Mouse (Mus musculus): Measurements from ENCODE around the gene Cgrrf1. TPM values are rescaled to one million over a fixed set of nuclear protein-coding genes. Genes with fewer than 3 reads are reported as not detected.
A peak's percentile ranks its signal among the peaks of the same experiment; 100 is the strongest.

Cgrrf1 gene
- total and polyA plus RNA-seq, 2 experiments: 27.8 to 63.8 TPM

- H3K27ac ChIP-seq (replicated peaks; ENCODE audit: insufficient read depth, low read depth, low read length): no peak overlapping the region
- no peaks in the 10 kb centered on the region for H3K36me3 ChIP-seq (ENCODE audit: control insufficient read depth, insufficient read depth, low read length)
- no peak for TF ChIP-seq POLR2A (IDR thresholded peaks at IDR 0.05; ENCODE audit: extremely low read depth, insufficient read depth, low read length)
- no peak for TF ChIP-seq CTCF (IDR thresholded peaks at IDR 0.05; ENCODE audit: low read depth, low read length)
- WGBS: 34% methylated on average over 7 of the region's 7 CpGs
- H3K4me1 ChIP-seq (ENCODE audit: control insufficient read depth, insufficient read depth, low read length): peaks cover 4% of the 10 kb centered on the region
- no peaks in the 10 kb centered on the region for H3K27me3 ChIP-seq (ENCODE audit: control insufficient read depth, insufficient read depth, low read length)
- H3K4me3 ChIP-seq (ENCODE audit: insufficient read depth, low read depth, low read length): no peak overlapping the region
- DNase-seq (ENCODE audit: extremely low read depth, low read depth, low spot score): no peak
- no peaks in the 10 kb centered on the region for H3K79me2 ChIP-seq (ENCODE audit: control insufficient read depth, insufficient read depth, low read length)
- H3K9ac ChIP-seq (ENCODE audit: low read depth, low read length): no peak overlapping the region
Measured at GRCm38 (mm10) chr14:46885429-46885755, 53.5 kb downstream of the Cgrrf1 start.

GRCm38 (mm10) chr14:46885891-46886301 is 54.0 kb downstream of the Cgrrf1 start:
- no peak for TF ChIP-seq POLR2A (IDR thresholded peaks at IDR 0.05; ENCODE audit: extremely low read depth, insufficient read depth, low read length)
- TF ChIP-seq CTCF (IDR thresholded peaks at IDR 0.05; ENCODE audit: low read depth, low read length): no peak
- Histone ChIP-seq H3K79me2 (ENCODE audit: control insufficient read depth, insufficient read depth, low read length) (no peaks in the 10 kb centered on the region), H3K27ac (replicated peaks; ENCODE audit: insufficient read depth, low read depth, low read length) (no peak overlapping the region), H3K36me3 (ENCODE audit: control insufficient read depth, insufficient read depth, low read length) (no peaks in the 10 kb centered on the region), H3K9ac (ENCODE audit: low read depth, low read length) (no peak overlapping the region), H3K4me1 (ENCODE audit: control insufficient read depth, insufficient read depth, low read length) (peaks cover 3% of the 10 kb centered on the region; the same call in 1 of the 2 replicates), H3K4me3 (ENCODE audit: insufficient read depth, low read depth, low read length) (no peak overlapping the region), H3K27me3 (ENCODE audit: control insufficient read depth, insufficient read depth, low read length) (no peaks in the 10 kb centered on the region)
- WGBS: 64% methylated on average over 5 of the region's 5 CpGs
- peak; percentile 30 for DNase-seq (ENCODE audit: extremely low read depth, low read depth, low spot score)

DNA sequence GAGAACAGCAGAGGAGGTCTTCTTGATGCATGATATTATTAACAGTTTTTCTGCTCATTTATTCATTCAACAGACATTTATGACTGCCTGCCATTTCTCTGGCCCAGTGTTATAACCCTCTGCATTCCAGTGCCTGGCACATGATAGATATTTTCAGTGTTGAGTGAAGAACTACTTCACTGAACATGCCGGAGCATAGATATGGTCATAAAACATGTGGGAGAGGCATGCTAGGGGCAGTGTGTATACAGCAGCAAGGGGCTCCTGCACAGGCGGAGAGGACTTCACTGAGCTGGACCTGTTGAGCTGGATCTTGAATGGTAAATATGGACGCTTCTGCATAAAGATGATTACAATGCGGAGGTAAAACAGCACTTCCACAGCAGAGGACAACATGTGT is 57.2 kb downstream of the Cgrrf1 start:
- Histone ChIP-seq H3K27ac (replicated peaks; ENCODE audit: insufficient read depth, low read depth, low read length) (no peak overlapping the region), H3K27me3 (ENCODE audit: control insufficient read depth, insufficient read depth, low read length) (no peaks in the 10 kb centered on the region), H3K79me2 (ENCODE audit: control insufficient read depth, insufficient read depth, low read length) (peaks cover 3% of the 10 kb centered on the region; the same call in 1 of the 2 replicates), H3K4me3 (ENCODE audit: insufficient read depth, low read depth, low read length) (no peak overlapping the region), H3K9ac (ENCODE audit: low read depth, low read length) (no peak overlapping the region), H3K36me3 (ENCODE audit: control insufficient read depth, insufficient read depth, low read length) (no peaks in the 10 kb centered on the region), H3K4me1 (ENCODE audit: control insufficient read depth, insufficient read depth, low read length) (no peaks in the 10 kb centered on the region; the same call in 1 of the 2 replicates)
- WGBS: 92% methylated on average over 4 of the region's 4 CpGs
- TF ChIP-seq POLR2A (IDR thresholded peaks at IDR 0.05; ENCODE audit: extremely low read depth, insufficient read depth, low read length): no peak
- no peak for TF ChIP-seq CTCF (IDR thresholded peaks at IDR 0.05; ENCODE audit: low read depth, low read length)
- no peak for DNase-seq (ENCODE audit: extremely low read depth, low read depth, low spot score)

GRCm38 (mm10) chr14:46893961-46894360 is 62.0 kb downstream of the Cgrrf1 start:
- Histone ChIP-seq H3K27me3 (ENCODE audit: control insufficient read depth, insufficient read depth, low read length) (no peaks in the 10 kb centered on the region), H3K9ac (ENCODE audit: low read depth, low read length) (no peak overlapping the region), H3K79me2 (ENCODE audit: control insufficient read depth, insufficient read depth, low read length) (peaks cover 3% of the 10 kb centered on the region; the same call in 1 of the 2 replicates), H3K36me3 (ENCODE audit: control insufficient read depth, insufficient read depth, low read length) (no peaks in the 10 kb centered on the region), H3K4me1 (ENCODE audit: control insufficient read depth, insufficient read depth, low read length) (no peaks in the 10 kb centered on the region; the same call in 1 of the 2 replicates), H3K27ac (replicated peaks; ENCODE audit: insufficient read depth, low read depth, low read length) (no peak overlapping the region), H3K4me3 (ENCODE audit: insufficient read depth, low read depth, low read length) (no peak overlapping the region)
- DNase-seq (ENCODE audit: extremely low read depth, low read depth, low spot score): no peak
- WGBS: 93% methylated on average over 10 of the region's 10 CpGs
- TF ChIP-seq POLR2A (IDR thresholded peaks at IDR 0.05; ENCODE audit: extremely low read depth, insufficient read depth, low read length) (no peak), CTCF (IDR thresholded peaks at IDR 0.05; ENCODE audit: low read depth, low read length) (no peak)

DNA sequence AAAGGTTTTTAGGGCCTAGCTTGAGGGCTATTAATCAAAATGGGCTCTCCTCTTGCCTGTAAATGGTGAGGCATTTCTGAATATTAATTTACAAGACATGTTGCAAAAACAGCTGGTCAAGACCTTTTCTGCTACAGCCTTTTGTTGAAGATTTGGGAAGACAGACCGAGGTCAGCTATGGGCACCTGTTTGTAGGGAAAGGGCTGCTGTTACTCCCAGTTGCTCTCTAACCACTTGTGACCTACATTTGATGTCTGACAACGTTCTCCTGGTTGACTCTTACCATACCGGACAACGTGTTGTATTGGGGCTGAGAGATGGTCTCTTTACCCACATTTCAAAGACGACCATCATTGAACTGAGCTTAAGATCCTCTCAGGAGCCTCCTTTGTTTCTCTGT is 66.0 kb downstream of the Cgrrf1 start:
- H3K9ac ChIP-seq (ENCODE audit: low read depth, low read length): no peak overlapping the region
- no peaks in the 10 kb centered on the region for H3K27me3 ChIP-seq (ENCODE audit: control insufficient read depth, insufficient read depth, low read length)
- WGBS: 89% methylated on average over 5 of the region's 5 CpGs
- H3K79me2 ChIP-seq (ENCODE audit: control insufficient read depth, insufficient read depth, low read length): peaks cover 2% of the 10 kb centered on the region; the same call in 1 of the 2 replicates
- H3K36me3 ChIP-seq (ENCODE audit: control insufficient read depth, insufficient read depth, low read length): no peaks in the 10 kb centered on the region
- no peaks in the 10 kb centered on the region; the same call in 1 of the 2 replicates for H3K4me1 ChIP-seq (ENCODE audit: control insufficient read depth, insufficient read depth, low read length)
- no peak overlapping the region for H3K4me3 ChIP-seq (ENCODE audit: insufficient read depth, low read depth, low read length)
- DNase-seq (ENCODE audit: extremely low read depth, low read depth, low spot score): no peak
- TF ChIP-seq CTCF (IDR thresholded peaks at IDR 0.05; ENCODE audit: low read depth, low read length): no peak
- TF ChIP-seq POLR2A (IDR thresholded peaks at IDR 0.05; ENCODE audit: extremely low read depth, insufficient read depth, low read length): no peak
- H3K27ac ChIP-seq (replicated peaks; ENCODE audit: insufficient read depth, low read depth, low read length): no peak overlapping the region

DNA sequence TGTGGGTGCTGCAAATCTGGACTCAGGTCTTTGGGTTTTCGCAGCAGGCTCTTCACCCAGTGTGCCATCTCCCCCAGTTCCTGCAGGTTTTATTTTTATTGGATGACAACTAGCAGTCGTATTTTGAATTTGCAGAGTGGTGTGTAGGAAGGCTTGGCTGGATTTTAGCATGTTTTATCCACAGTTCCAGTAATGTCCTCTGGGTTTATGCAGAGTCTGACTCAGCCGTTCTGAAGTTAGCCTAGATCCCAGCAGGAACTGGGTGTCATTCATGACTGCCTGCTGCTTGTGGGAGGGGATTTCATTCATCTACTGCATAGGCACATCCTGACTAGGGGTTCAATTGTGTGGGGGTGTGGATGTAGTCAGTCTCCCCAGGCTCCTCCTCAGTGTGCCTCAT is 66.7 kb downstream of the Cgrrf1 start:
- Histone ChIP-seq H3K79me2 (ENCODE audit: control insufficient read depth, insufficient read depth, low read length) (peaks cover 2% of the 10 kb centered on the region; the same call in 1 of the 2 replicates), H3K9ac (ENCODE audit: low read depth, low read length) (no peak overlapping the region), H3K27ac (replicated peaks; ENCODE audit: insufficient read depth, low read depth, low read length) (no peak overlapping the region), H3K4me3 (ENCODE audit: insufficient read depth, low read depth, low read length) (no peak overlapping the region), H3K27me3 (ENCODE audit: control insufficient read depth, insufficient read depth, low read length) (no peaks in the 10 kb centered on the region), H3K36me3 (ENCODE audit: control insufficient read depth, insufficient read depth, low read length) (no peaks in the 10 kb centered on the region), H3K4me1 (ENCODE audit: control insufficient read depth, insufficient read depth, low read length) (no peaks in the 10 kb centered on the region; the same call in 1 of the 2 replicates)
- no peak for DNase-seq (ENCODE audit: extremely low read depth, low read depth, low spot score)
- TF ChIP-seq POLR2A (IDR thresholded peaks at IDR 0.05; ENCODE audit: extremely low read depth, insufficient read depth, low read length) (no peak), CTCF (IDR thresholded peaks at IDR 0.05; ENCODE audit: low read depth, low read length) (no peak)
- WGBS: 83% methylated on average over 3 of the region's 3 CpGs

Data from liver, adult 2 months (tissue).